Mouse (Mus musculus): ENCODE data around the gene Zp3. TPM values are rescaled to one million over a fixed set of nuclear protein-coding genes. Genes with fewer than 3 reads are reported as not detected.

Zp3 gene
- total RNA-seq, 2 experiments from 2014 or later: not detected

Other genes with a start within 250 kb of the Zp3 start
- gene Tmem120a, start 235.7 kb upstream of the Zp3 start, total RNA-seq (2021): 10 to 100 TPM; 12.9 to 18.3 TPM
- not detected for gene Styxl1, start 201.7 kb upstream of the Zp3 start, total RNA-seq (2021)
- 1,000 to 10,000 TPM; 1,890 to 1,983 TPM for gene Mdh2, start 201.6 kb upstream of the Zp3 start, total RNA-seq (2021)
- gene Srrm3, start 173.2 kb upstream of the Zp3 start, total RNA-seq (2021): not detected
- 100 to 1,000 TPM; 406 to 459 TPM for gene Hspb1, start 92.2 kb upstream of the Zp3 start, total RNA-seq (2021)
- gene Ywhag, start 45.5 kb upstream of the Zp3 start, total RNA-seq (2021): 100 to 1,000 TPM; 279 to 282 TPM
- gene Ssc4d, start 5.6 kb upstream of the Zp3 start, total RNA-seq (2021): under 1 TPM; 0.58 to 0.68 TPM
- 1 to 10 TPM; 7.2 to 7.9 TPM for gene Dtx2, start 14.7 kb downstream of the Zp3 start, total RNA-seq (2021)
- 10 to 100 TPM; 17.9 to 28.6 TPM for gene Upk3b, start 58.4 kb downstream of the Zp3 start, total RNA-seq (2021)
- gene Upk3bl, start 74.4 kb downstream of the Zp3 start, total RNA-seq (2021): not detected
- gene Rasa4, start 103.8 kb downstream of the Zp3 start, total RNA-seq (2021): 1 to 10 TPM; 6.4 to 9.2 TPM
- 10 to 100 TPM; 74.0 to 76.8 TPM for gene Polr2j, start 136.5 kb downstream of the Zp3 start, total RNA-seq (2021)
- 1 to 10 TPM; 5.7 to 6.6 TPM for gene Lrwd1, start 156.0 kb downstream of the Zp3 start, total RNA-seq (2021)
- 1 to 10 TPM; 4.4 to 4.7 TPM for gene Alkbh4, start 156.0 kb downstream of the Zp3 start, total RNA-seq (2021)
- gene Orai2, start 190.6 kb downstream of the Zp3 start, total RNA-seq (2021): 1 to 10 TPM; 1.2 to 1.3 TPM
- 10 to 100 TPM; 15.2 to 20.5 TPM for gene Prkrip1, start 218.9 kb downstream of the Zp3 start, total RNA-seq (2021)

Measured in heart, postnatal 36 days (tissue).